ENCODE assay signal across 17 mouse cellular contexts in genomic region chr3:101059214-101059613, GRCm38 (mm10). TPM values are rescaled to one million over a fixed set of nuclear protein-coding genes. Genes with fewer than 3 reads are reported as not detected.
A peak's percentile ranks its signal among the peaks of the same experiment; 100 is the strongest.
DNase-seq lines count a peak whose midpoint lies in the region; ATAC-seq lines count a peak whose summit lies in the region.
"Had no signal": no experiment of that assay in that cellular context is flagged by ENCODE, and none has a peak within 500 bp of the region (broad histone marks: within the 10 kb centered on the region; RNA-seq: fewer than 3 reads in every experiment).

No protein-coding gene starts in this region.

- peaks cover 37% of the 10 kb centered on the region for H3K36me3 ChIP-seq in forebrain, embryonic 14.5 days (ENCODE audit: control insufficient read depth, insufficient read depth, low read length)
- H3K36me3 ChIP-seq in forebrain, embryonic 12.5 days (replicated peaks) = peaks cover 45% of the 10 kb centered on the region
- H3K36me3 ChIP-seq in midbrain, embryonic 11.5 days (ENCODE audit: control insufficient read depth, insufficient read depth, low read length) = no peaks in the 10 kb centered on the region
- H3K36me3 ChIP-seq in midbrain, embryonic 13.5 days = peaks cover 36% of the 10 kb centered on the region

- H3K27me3 ChIP-seq in forebrain, embryonic 14.5 days (replicated peaks; ENCODE audit: control insufficient read depth, insufficient read depth, low read length) = no peaks in the 10 kb centered on the region
- H3K27me3 ChIP-seq in forebrain, embryonic 12.5 days = no peaks in the 10 kb centered on the region
- no peaks in the 10 kb centered on the region for H3K27me3 ChIP-seq in midbrain, embryonic 11.5 days (ENCODE audit: control insufficient read depth, insufficient read depth, low read length)
- no peaks in the 10 kb centered on the region for H3K27me3 ChIP-seq in midbrain, embryonic 13.5 days

- H3K9me3 ChIP-seq in forebrain, embryonic 14.5 days (replicated peaks; ENCODE audit: control insufficient read depth, low read length) = no peaks in the 10 kb centered on the region
- no peaks in the 10 kb centered on the region for H3K9me3 ChIP-seq in forebrain, embryonic 12.5 days
- H3K9me3 ChIP-seq in midbrain, embryonic 11.5 days (ENCODE audit: control insufficient read depth, low read length) = no peaks in the 10 kb centered on the region
- no peaks in the 10 kb centered on the region for H3K9me3 ChIP-seq in midbrain, embryonic 13.5 days
- H3K9me3 ChIP-seq: midbrain, embryonic 10.5 days had no signal

- H3K9ac ChIP-seq in forebrain, embryonic 14.5 days (ENCODE audit: low read length) = no peak overlapping the region
- H3K9ac ChIP-seq in forebrain, embryonic 12.5 days = no peak overlapping the region
- H3K9ac ChIP-seq in midbrain, embryonic 11.5 days (ENCODE audit: low read length) = no peak overlapping the region
- no peak overlapping the region for H3K9ac ChIP-seq in midbrain, embryonic 13.5 days (replicated peaks)
- H3K9ac ChIP-seq: hindbrain, embryonic 14.5 days had no signal

- no peaks in the 10 kb centered on the region for H3K4me1 ChIP-seq in forebrain, embryonic 14.5 days (ENCODE audit: control insufficient read depth, insufficient read depth, low read length)
- H3K4me1 ChIP-seq in forebrain, embryonic 12.5 days = no peaks in the 10 kb centered on the region
- no peaks in the 10 kb centered on the region for H3K4me1 ChIP-seq in midbrain, embryonic 11.5 days (ENCODE audit: control insufficient read depth, insufficient read depth, low read length)
- no peaks in the 10 kb centered on the region for H3K4me1 ChIP-seq in midbrain, embryonic 13.5 days (replicated peaks)
- H3K4me1 ChIP-seq: midbrain, embryonic 10.5 days had no signal

- DNase-seq in forebrain, embryonic 14.5 days (ENCODE audit: low spot score) = peak; percentile 31
- peak; percentile 37 for DNase-seq in midbrain, embryonic 11.5 days (ENCODE audit: low spot score, missing footprints)
- peak; percentile 67 for DNase-seq in brain, adult 2 months (ENCODE audit: low read depth, low spot score)
- no peak for DNase-seq in layer of hippocampus, postnatal 10 days (ENCODE audit: low spot score in 2 of 2)
- DNase-seq in adrenal gland, postnatal 14 days = no peak
- DNase-seq: adrenal gland, postnatal 25 days; cerebellum, adult 9-10 months; left cerebral cortex, postnatal 4 days; thymus, adult 18-20 months had no signal

- H3K27ac ChIP-seq in forebrain, embryonic 14.5 days (ENCODE audit: low read depth, low read length) = no peak overlapping the region
- H3K27ac ChIP-seq in forebrain, embryonic 12.5 days = no peak overlapping the region
- H3K27ac ChIP-seq in midbrain, embryonic 11.5 days (ENCODE audit: low read depth, low read length) = no peak overlapping the region
- H3K27ac ChIP-seq in midbrain, embryonic 13.5 days = no peak overlapping the region
- H3K27ac ChIP-seq: hindbrain, embryonic 14.5 days; kidney, postnatal 0 days; midbrain, embryonic 10.5 days had no signal

- no peak overlapping the region for H3K4me2 ChIP-seq in forebrain, embryonic 14.5 days (ENCODE audit: low read length)
- H3K4me2 ChIP-seq in forebrain, embryonic 12.5 days = no peak overlapping the region
- no peak overlapping the region for H3K4me2 ChIP-seq in midbrain, embryonic 11.5 days
- no peak overlapping the region for H3K4me2 ChIP-seq in midbrain, embryonic 13.5 days (replicated peaks)
- H3K4me2 ChIP-seq: hindbrain, embryonic 14.5 days had no signal

- H3K4me3 ChIP-seq in forebrain, embryonic 14.5 days (ENCODE audit: low read depth, low read length) = no peak overlapping the region
- H3K4me3 ChIP-seq in forebrain, embryonic 12.5 days (replicated peaks) = no peak overlapping the region
- no peak overlapping the region for H3K4me3 ChIP-seq in midbrain, embryonic 11.5 days (ENCODE audit: low read depth, low read length)
- H3K4me3 ChIP-seq in midbrain, embryonic 13.5 days (replicated peaks) = no peak overlapping the region
- H3K4me3 ChIP-seq: midbrain, embryonic 10.5 days had no signal

- WGBS in forebrain, embryonic 14.5 days = 75% methylated on average over 4 of the region's 4 CpGs
- WGBS in forebrain, embryonic 12.5 days = 79% methylated on average over 4 of the region's 4 CpGs
- 85% methylated on average over 4 of the region's 4 CpGs for WGBS in midbrain, embryonic 11.5 days
- 89% methylated on average over 4 of the region's 4 CpGs for WGBS in midbrain, embryonic 13.5 days

- no peak for ATAC-seq in forebrain, embryonic 14.5 days
- ATAC-seq in forebrain, embryonic 12.5 days (ENCODE audit: low FRiP score) = no peak
- no peak for ATAC-seq in midbrain, embryonic 11.5 days (ENCODE audit: low FRiP score)
- ATAC-seq in midbrain, embryonic 13.5 days = no peak
- ATAC-seq in megakaryocyte, adult 5-6 weeks (ENCODE audit: poor library complexity, severe bottlenecking) = peak; percentile 27; the same call in 1 of the 2 replicates
- ATAC-seq: intestine, postnatal 0 days had no signal

RNA-seq across cellular contexts. Expression of gene Cd101, which starts 29.9 kb away (rescaled TPM):
- polyA plus RNA-seq in forebrain, embryonic 14.5 days (2014; fragmentation: Nextera tagmentation; extraction: Ambion mirVana) = not detected in 2 replicates
- 0.05 TPM in 1 of 2 replicates, not detected in the other for polyA plus RNA-seq in forebrain, embryonic 12.5 days (2016; fragmentation: Nextera tagmentation; extraction: Ambion mirVana)
- polyA plus RNA-seq in midbrain, embryonic 11.5 days (2014; fragmentation: Nextera tagmentation; extraction: Ambion mirVana) = not detected in 2 replicates
- 0.06 TPM in 1 of 2 replicates, not detected in the other for polyA plus RNA-seq in midbrain, embryonic 13.5 days (2015; fragmentation: Nextera tagmentation; extraction: Ambion mirVana)
- total RNA-seq in megakaryocyte, adult 5-6 weeks (2015) = 3.5 and 3.7 TPM in 2 replicates
- total RNA-seq in megakaryocyte, adult 5-6 weeks (2017) = 9.7 and 12.6 TPM in 2 replicates
- under 1 TPM; 0.27 to 0.42 TPM for total RNA-seq in layer of hippocampus, postnatal 10 days (2021)
- total RNA-seq in adrenal gland, postnatal 14 days (2021) = 0.15 and 0.30 TPM in 2 replicates
- total RNA-seq: liver, adult 2 months had no signal
- polyA plus RNA-seq: kidney, postnatal 0 days had no signal

RNA-seq across cellular contexts. Expression of gene Ptgfrn, which starts 50.9 kb away (rescaled TPM):
- 3.4 and 4.5 TPM in 2 replicates for polyA plus RNA-seq in forebrain, embryonic 14.5 days (2014; fragmentation: Nextera tagmentation; extraction: Ambion mirVana)
- polyA plus RNA-seq in forebrain, embryonic 12.5 days (2016; fragmentation: Nextera tagmentation; extraction: Ambion mirVana) = 3.9 and 4.5 TPM in 2 replicates
- polyA plus RNA-seq in midbrain, embryonic 11.5 days (2014; fragmentation: Nextera tagmentation; extraction: Ambion mirVana) = 2.3 and 2.6 TPM in 2 replicates
- polyA plus RNA-seq in midbrain, embryonic 13.5 days (2015; fragmentation: Nextera tagmentation; extraction: Ambion mirVana) = 2.3 TPM in 2 replicates
- total RNA-seq in megakaryocyte, adult 5-6 weeks (2015) = 1.0 and 1.2 TPM in 2 replicates
- 0.98 and 1.8 TPM in 2 replicates for total RNA-seq in megakaryocyte, adult 5-6 weeks (2017)
- 10 to 100 TPM; 30.4 to 30.8 TPM for total RNA-seq in layer of hippocampus, postnatal 10 days (2021)
- total RNA-seq in adrenal gland, postnatal 14 days (2021) = 32.1 and 33.3 TPM in 2 replicates

Comparison
In these comparisons a context has a peak if more than half of its experiments do, and no peak if none do; other contexts are left out.
1. DNase-seq: peak in forebrain, embryonic 14.5 days (single experiment), midbrain, embryonic 11.5 days (single experiment) and brain, adult 2 months (single experiment); none in layer of hippocampus, postnatal 10 days (0 of 2) and adrenal gland, postnatal 14 days (single experiment).